Mouse (Mus musculus) limb, embryonic 10.5 days (tissue): Measurements from ENCODE around the gene Hsh2d. TPM values are rescaled to one million over a fixed set of nuclear protein-coding genes. Genes with fewer than 3 reads are reported as not detected.

ENCODE experiments used
- DNase-seq: peaks from one replicate; pipeline ENCODE4 v3.0.0-alpha.2; 2017; ENCODE audit warnings: low spot score
- H3K27ac ChIP-seq: fragments of 300-500 bp; sonication (generic); 2 replicates; pipeline ENCODE4 v1.5.1; 2016; ENCODE audit warnings: mild to moderate bottlenecking
- H3K27me3 ChIP-seq: fragments of 300-500 bp; sonication (generic); 2 replicates; pipeline ENCODE4 v1.6.1; 2016; ENCODE audit warnings: low read depth, mild to moderate bottlenecking; ENCODE audit not compliant: poor library complexity, severe bottlenecking
- H3K36me3 ChIP-seq: fragments of 300-500 bp; sonication (generic); 2 replicates; pipeline ENCODE4 v1.6.1; 2016; ENCODE audit warnings: mild to moderate bottlenecking, moderate library complexity
- H3K4me1 ChIP-seq: fragments of 300-500 bp; sonication (generic); 2 replicates; pipeline ENCODE4 v1.6.1; 2016
- H3K4me3 ChIP-seq: fragments of 300-500 bp; sonication (generic); 2 replicates; pipeline ENCODE4 v1.5.1; 2016; ENCODE audit warnings: mild to moderate bottlenecking, moderate library complexity
- H3K9me3 ChIP-seq: fragments of 300-500 bp; sonication (generic); replicated peaks from 2 replicates; pipeline ENCODE4 v1.6.1; 2016; ENCODE audit warnings: mild to moderate bottlenecking
- WGBS: fragments of 180-500 bp; shearing (Covaris S2); methylation state at CpG from one replicate; pipeline ENCODE4 v1.1.7; 2016; 5-methylcytosine and 5-hydroxymethylcytosine counted together
- polyA plus RNA-seq: library from polyadenylated mRNA; unstranded; fragments of >200 nt; fragmentation: Nextera tagmentation; extraction: Ambion mirVana; gene quantifications from 2 replicates; pipeline ENCODE4 v1.2.1, GENCODE M21; 2016

Gene Hsh2d
- polyA plus RNA-seq, 1 experiment from 2014 or later: not detected

DNA sequence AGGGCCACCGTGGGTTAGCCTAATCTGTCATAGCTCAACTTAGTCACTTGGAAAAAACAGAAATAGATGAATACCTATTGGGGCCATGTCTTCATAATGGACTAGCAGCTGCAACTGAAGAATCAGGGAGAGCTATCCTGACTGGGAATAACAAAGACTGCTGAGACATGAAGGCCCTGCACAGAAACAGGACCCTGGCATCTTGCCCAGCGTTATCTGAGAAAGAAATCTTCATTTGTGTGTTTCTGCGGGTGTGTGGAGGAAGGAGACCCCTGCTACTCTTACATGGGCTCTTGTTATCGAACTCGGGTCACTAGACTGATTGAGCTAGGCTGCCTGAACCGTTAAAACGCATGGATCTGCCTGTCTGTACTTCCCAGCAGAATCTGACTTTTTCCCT, 51.5 kb downstream of the Hsh2d start:
- Histone ChIP-seq H3K36me3 (peaks cover 24% of the 10 kb centered on the region), H3K27ac (peak overlapping the region; percentile 95; the same call in 1 of the 2 replicates), H3K9me3 (no peaks in the 10 kb centered on the region), H3K4me1 (peaks cover 12% of the 10 kb centered on the region), H3K27me3 (no peaks in the 10 kb centered on the region), H3K4me3 (peak overlapping the region; percentile 70)
- 79% methylated on average over 7 of the region's 7 CpGs for WGBS
- no peak for DNase-seq

DNA sequence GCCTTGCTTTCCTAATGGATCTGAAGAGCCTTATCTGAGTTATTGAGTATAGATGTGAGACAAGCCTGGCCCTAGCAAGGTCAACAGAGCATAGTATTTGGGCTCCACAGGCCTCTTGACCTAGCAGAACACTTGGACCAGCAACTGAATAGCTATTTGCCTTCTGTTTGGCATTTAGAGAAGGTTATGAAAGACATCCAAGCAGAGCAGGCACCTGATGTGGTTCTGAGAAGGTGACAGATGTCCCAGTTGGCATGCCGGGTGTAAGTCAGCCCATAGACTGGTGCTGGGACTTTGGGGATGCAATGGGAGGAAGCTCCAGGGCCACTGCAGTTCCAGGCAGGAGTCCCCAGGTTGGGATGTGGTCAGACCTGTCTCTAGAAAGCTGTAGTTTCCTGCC, 52.8 kb downstream of the Hsh2d start:
- WGBS: 88% methylated on average over 1 of the region's 1 CpGs
- Histone ChIP-seq H3K27ac (no peak overlapping the region), H3K36me3 (peaks cover 35% of the 10 kb centered on the region), H3K27me3 (no peaks in the 10 kb centered on the region), H3K4me1 (peaks cover 12% of the 10 kb centered on the region), H3K4me3 (no peak overlapping the region), H3K9me3 (no peaks in the 10 kb centered on the region)
- no peak for DNase-seq

DNA sequence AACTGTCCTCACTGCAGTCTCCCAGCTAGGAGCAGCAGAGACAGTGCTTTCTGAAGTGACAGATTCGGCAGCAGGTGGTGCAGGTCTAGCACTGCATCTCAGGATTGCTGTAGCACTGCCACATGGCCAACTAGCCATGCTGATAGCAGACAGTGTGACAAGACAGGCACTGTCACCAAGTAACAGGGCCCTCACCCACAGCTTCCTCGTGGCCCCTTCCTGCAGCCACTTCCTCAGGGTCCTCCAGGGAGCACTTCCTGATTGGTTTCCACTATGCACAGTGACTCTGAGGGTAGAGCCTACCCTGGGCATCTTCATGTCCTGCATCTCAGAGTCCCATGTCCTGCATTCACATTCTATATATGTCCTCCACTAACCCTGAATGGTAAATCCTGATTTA, 55.2 kb downstream of the Hsh2d start:
- Histone ChIP-seq H3K4me1 (peaks cover 12% of the 10 kb centered on the region), H3K36me3 (peaks cover 43% of the 10 kb centered on the region), H3K4me3 (no peak overlapping the region), H3K27ac (no peak overlapping the region), H3K9me3 (no peaks in the 10 kb centered on the region), H3K27me3 (no peaks in the 10 kb centered on the region)
- 70% methylated on average over 2 of the region's 2 CpGs for WGBS
- no peak for DNase-seq

Other genes with a start within 250 kb of the Hsh2d start
- 28.0 and 28.1 TPM in 2 replicates for gene Zfp961, start 238.6 kb upstream of the Hsh2d start, polyA plus RNA-seq
- gene Cyp4f18, start 180.0 kb upstream of the Hsh2d start, polyA plus RNA-seq: 0.58 and 0.71 TPM in 2 replicates
- not detected in 2 replicates for gene Olfr372, start 148.4 kb upstream of the Hsh2d start, polyA plus RNA-seq
- 0.04 TPM in 1 of 2 replicates, not detected in the other for gene Olfr373, start 106.5 kb upstream of the Hsh2d start, polyA plus RNA-seq
- 0.04 TPM in 1 of 2 replicates, not detected in the other for gene Olfr374, start 82.6 kb upstream of the Hsh2d start, polyA plus RNA-seq
- gene Tpm4, start 54.7 kb upstream of the Hsh2d start, polyA plus RNA-seq: 828 and 829 TPM in 2 replicates
- gene Rab8a, start 28.4 kb upstream of the Hsh2d start, polyA plus RNA-seq: 137 and 139 TPM in 2 replicates
- gene Cib3, start 23.2 kb downstream of the Hsh2d start, polyA plus RNA-seq: not detected in 2 replicates
- not detected in 2 replicates for gene Gm11034, start 24.0 kb downstream of the Hsh2d start, polyA plus RNA-seq
- 69.3 and 70.4 TPM in 2 replicates for gene Fam32a, start 30.1 kb downstream of the Hsh2d start, polyA plus RNA-seq
- gene Ap1m1, start 50.4 kb downstream of the Hsh2d start, polyA plus RNA-seq: 132 and 144 TPM in 2 replicates
- gene Gm10282, start 115.6 kb downstream of the Hsh2d start, polyA plus RNA-seq: 25.6 and 29.2 TPM in 2 replicates
- 3.1 and 3.6 TPM in 2 replicates for gene Klf2, start 129.4 kb downstream of the Hsh2d start, polyA plus RNA-seq
- 75.3 and 85.1 TPM in 2 replicates for gene Eps15l1, start 231.8 kb downstream of the Hsh2d start, polyA plus RNA-seq